Mouse (Mus musculus) central nervous system, embryonic 11.5 days (tissue): ENCODE data around the gene Cyp2j5. TPM values are rescaled to one million over a fixed set of nuclear protein-coding genes. Genes with fewer than 3 reads are reported as not detected.

ENCODE experiments used
- polyA plus RNA-seq: library from polyadenylated mRNA; depleted of rRNA; stranded (reverse); fragments of >200 nt; gene quantifications from 2 replicates; pipeline ENCODE4 v1.2.3, GENCODE M21; 2012; rRNA removed

The Cyp2j5 gene
- polyA plus RNA-seq: 0.02 TPM in 1 of 2 replicates, not detected in the other

DNA sequence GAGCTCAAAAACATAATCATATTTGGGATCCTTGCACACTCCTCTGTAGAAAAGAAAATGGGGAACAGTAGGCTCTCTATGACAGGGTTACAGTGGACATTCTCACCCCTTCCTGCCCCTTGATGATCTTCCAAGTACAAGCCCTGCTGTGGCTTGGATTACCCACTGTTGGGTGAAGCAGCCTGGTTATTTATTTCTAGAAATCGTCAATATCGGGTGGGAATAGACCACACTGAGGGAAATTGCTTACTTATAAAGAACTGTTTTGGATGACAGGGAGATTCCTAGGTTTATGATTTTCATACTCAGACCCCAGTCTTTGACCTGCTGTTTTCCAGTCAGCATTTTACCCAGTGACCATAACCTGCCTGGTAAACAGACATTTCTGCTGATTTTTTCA is at the start of gene Cyp2j5:
Cyp2j5 (minus strand) TSS at position 164 of the 400 bp plus-strand sequence.

DNA sequence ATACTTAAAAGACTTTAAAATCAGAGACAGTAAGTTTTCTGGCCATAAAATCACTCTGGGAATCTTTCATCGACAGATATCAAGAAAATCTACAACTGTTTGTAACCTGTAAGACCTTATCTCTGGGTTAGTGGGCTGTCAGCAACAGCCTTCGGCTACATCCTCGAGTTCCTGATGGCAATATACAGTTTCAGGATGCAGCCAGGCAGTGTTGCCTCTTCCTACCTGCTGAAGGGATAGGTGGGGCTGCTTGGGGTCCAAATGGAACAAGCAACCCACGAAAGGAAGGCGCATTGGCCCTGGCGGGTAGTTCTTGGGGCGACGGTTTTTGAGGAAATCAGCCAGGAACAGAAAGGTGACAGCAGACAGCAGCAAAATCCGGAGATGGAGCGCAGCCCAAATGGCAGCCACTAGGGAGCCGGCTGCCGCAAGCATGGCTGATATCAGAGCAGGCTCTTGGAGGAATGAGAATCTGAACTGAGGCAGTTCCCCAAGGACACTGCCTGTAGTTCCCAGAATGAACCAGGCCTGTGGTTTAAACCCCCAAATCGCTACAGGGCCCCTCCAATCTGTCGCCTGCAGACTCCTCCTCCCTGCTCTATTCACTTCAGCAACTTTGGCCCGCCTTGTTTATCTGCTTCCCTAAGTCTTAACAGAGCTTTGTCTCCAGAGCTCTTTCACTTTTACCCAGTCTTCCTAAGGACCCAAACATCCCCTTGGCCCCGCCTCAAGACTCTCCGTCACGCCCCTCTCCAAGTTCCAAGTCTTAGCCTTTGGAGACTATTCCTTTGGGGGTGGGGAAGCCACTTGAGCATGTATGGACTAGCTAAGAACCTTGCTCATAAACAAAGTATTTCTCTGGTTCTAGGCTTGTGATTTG is 72.8 kb downstream of the Cyp2j5 start, which contains the start of gene Cyp2j9:
Cyp2j9 (minus strand) TSS at position 668 of the 880 bp plus-strand sequence.

Other genes with a start within 250 kb of the Cyp2j5 start
- gene Cyp2j8, start 156.8 kb downstream of the Cyp2j5 start, polyA plus RNA-seq: 0.06 TPM in 1 of 2 replicates, not detected in the other
- gene Cyp2j6, start 110.5 kb downstream of the Cyp2j5 start, polyA plus RNA-seq: 2.6 and 4.3 TPM in 2 replicates
- gene Cyp2j9, start 72.6 kb downstream of the Cyp2j5 start, polyA plus RNA-seq: 0.89 and 1.2 TPM in 2 replicates
- gene Gm12695, start 121.0 kb upstream of the Cyp2j5 start, polyA plus RNA-seq: 0.02 TPM in 1 of 2 replicates, not detected in the other